Mouse (Mus musculus): Measurements from ENCODE around the gene Tada3. TPM values are rescaled to one million over a fixed set of nuclear protein-coding genes. Genes with fewer than 3 reads are reported as not detected.

Tada3 gene
- polyA plus RNA-seq, 1 experiment from 2014 or later, result 19.7 TPM

DNA sequence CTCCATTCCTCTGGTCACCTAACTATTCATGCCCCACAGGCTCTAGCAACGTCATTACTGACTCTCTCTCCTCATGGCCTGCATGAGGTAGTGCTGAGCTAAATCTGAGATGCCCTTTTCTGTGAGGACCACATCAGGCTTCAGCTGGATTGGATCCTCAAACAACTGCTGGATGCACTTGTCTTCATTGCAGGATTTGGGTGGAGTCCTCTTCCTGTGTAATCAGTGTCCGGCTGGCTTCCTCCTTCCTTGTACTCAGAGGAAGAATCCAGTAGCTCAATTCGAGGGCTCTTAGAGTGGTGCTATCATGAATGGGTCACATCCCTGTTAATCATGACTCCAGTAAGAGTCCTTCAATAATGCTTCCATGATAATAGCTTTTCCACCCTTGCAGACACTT lies 24.0 kb downstream of the Tada3 start:
- H3K4me3 ChIP-seq (ENCODE audit: low read depth, low read length), result no peak overlapping the region
- 59% methylated on average over 3 of the region's 3 CpGs for WGBS
- H3K9me3 ChIP-seq (ENCODE audit: control insufficient read depth), result no peaks in the 10 kb centered on the region
- H3K4me1 ChIP-seq (replicated peaks; ENCODE audit: control insufficient read depth, insufficient read depth, low read length), result no peaks in the 10 kb centered on the region
- no peak overlapping the region for H3K4me2 ChIP-seq (replicated peaks; ENCODE audit: low read depth)
- no peak overlapping the region for H3K27ac ChIP-seq (ENCODE audit: low read depth, low read length)
- H3K27me3 ChIP-seq (replicated peaks; ENCODE audit: control insufficient read depth, insufficient read depth, low read length), result no peaks in the 10 kb centered on the region
- no peaks in the 10 kb centered on the region for H3K36me3 ChIP-seq (ENCODE audit: control insufficient read depth, insufficient read depth)
- no peak for ATAC-seq
- H3K9ac ChIP-seq (ENCODE audit: low read depth, low read length), result no peak overlapping the region
- no peak for TF ChIP-seq CTCF (IDR thresholded peaks at IDR 0.05; ENCODE audit: low read depth)

DNA sequence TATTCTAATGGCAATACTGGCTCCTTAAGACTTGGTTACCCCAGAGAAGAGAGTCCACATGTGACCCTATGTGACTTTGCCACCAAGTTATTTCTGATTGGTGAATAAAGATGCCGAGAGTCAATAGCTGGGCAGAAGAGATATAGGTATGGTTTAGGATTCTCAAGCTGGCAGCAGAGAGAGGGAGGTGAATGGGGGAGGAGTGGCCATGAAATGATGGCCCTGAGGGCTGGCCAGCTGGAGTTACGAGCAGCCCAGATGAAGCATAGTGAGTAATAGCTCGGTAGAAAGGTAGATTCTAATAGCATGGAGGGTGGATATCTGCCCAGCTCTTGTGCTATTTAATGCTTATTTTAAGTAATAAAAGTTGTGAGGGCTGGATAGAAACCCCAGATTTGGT lies 24.9 kb downstream of the Tada3 start:
- H3K4me3 ChIP-seq (ENCODE audit: low read depth, low read length), result no peak overlapping the region
- H3K9ac ChIP-seq (ENCODE audit: low read depth, low read length), result no peak overlapping the region
- no peaks in the 10 kb centered on the region for H3K27me3 ChIP-seq (replicated peaks; ENCODE audit: control insufficient read depth, insufficient read depth, low read length)
- no peaks in the 10 kb centered on the region for H3K4me1 ChIP-seq (replicated peaks; ENCODE audit: control insufficient read depth, insufficient read depth, low read length)
- no peak overlapping the region for H3K4me2 ChIP-seq (replicated peaks; ENCODE audit: low read depth)
- H3K27ac ChIP-seq (ENCODE audit: low read depth, low read length), result no peak overlapping the region
- no peaks in the 10 kb centered on the region for H3K9me3 ChIP-seq (ENCODE audit: control insufficient read depth)
- no peaks in the 10 kb centered on the region for H3K36me3 ChIP-seq (ENCODE audit: control insufficient read depth, insufficient read depth)
- 76% methylated on average over 3 of the region's 3 CpGs for WGBS
- no peak for ATAC-seq
- no peak for TF ChIP-seq CTCF (IDR thresholded peaks at IDR 0.05; ENCODE audit: low read depth)

DNA sequence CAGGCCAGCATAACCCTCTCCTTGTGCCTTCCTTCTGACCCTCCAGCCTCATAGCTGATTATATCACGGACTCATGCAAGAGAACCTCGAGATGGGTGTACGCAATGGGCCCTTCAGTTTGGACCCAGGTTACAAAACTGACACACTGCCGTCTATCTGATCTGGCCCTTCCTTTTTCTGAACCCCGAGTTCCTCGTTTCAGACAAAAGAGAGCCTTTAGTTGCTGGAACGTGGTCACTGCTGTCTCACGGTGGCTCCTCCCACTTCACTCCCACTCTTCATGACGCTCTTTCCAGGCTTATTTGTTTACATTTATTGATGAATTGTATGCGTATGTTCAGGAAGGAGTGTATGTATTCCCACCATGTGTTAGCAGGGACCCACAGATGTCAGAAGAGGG lies 26.0 kb downstream of the Tada3 start:
- ATAC-seq, result no peak
- Histone ChIP-seq H3K9me3 (ENCODE audit: control insufficient read depth) (no peaks in the 10 kb centered on the region), H3K36me3 (ENCODE audit: control insufficient read depth, insufficient read depth) (no peaks in the 10 kb centered on the region), H3K27ac (ENCODE audit: low read depth, low read length) (no peak overlapping the region), H3K4me3 (ENCODE audit: low read depth, low read length) (no peak overlapping the region), H3K4me1 (replicated peaks; ENCODE audit: control insufficient read depth, insufficient read depth, low read length) (no peaks in the 10 kb centered on the region), H3K4me2 (replicated peaks; ENCODE audit: low read depth) (no peak overlapping the region), H3K27me3 (replicated peaks; ENCODE audit: control insufficient read depth, insufficient read depth, low read length) (no peaks in the 10 kb centered on the region), H3K9ac (ENCODE audit: low read depth, low read length) (no peak overlapping the region)
- 38% methylated on average over 10 of the region's 10 CpGs for WGBS
- no peak for TF ChIP-seq CTCF (IDR thresholded peaks at IDR 0.05; ENCODE audit: low read depth)

DNA sequence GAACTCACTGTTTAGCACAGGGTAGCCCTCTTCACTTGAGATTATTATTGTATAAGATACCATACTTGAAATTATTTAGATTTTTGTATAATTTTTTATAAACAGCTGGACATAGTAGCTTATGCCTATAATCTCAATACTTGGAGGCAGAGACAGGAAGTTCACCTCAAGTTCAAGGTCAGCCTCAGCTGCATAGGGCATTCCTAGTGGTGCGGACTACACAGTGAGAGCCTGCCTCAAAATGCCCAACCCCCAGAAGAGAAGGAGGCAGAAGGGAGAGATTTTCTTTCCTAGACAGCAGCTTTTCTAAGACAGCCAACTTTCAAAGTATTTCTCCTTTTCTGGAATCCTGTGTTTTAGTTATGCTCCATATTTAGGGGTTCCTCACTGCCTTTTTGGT lies 26.5 kb downstream of the Tada3 start:
- no peaks in the 10 kb centered on the region for H3K4me1 ChIP-seq (replicated peaks; ENCODE audit: control insufficient read depth, insufficient read depth, low read length)
- no peak for ATAC-seq
- no peaks in the 10 kb centered on the region for H3K36me3 ChIP-seq (ENCODE audit: control insufficient read depth, insufficient read depth)
- H3K27ac ChIP-seq (ENCODE audit: low read depth, low read length), result no peak overlapping the region
- TF ChIP-seq CTCF (IDR thresholded peaks at IDR 0.05; ENCODE audit: low read depth), result no peak
- no peaks in the 10 kb centered on the region for H3K9me3 ChIP-seq (ENCODE audit: control insufficient read depth)
- 75% methylated on average over 1 of the region's 1 CpGs for WGBS
- H3K27me3 ChIP-seq (replicated peaks; ENCODE audit: control insufficient read depth, insufficient read depth, low read length), result no peaks in the 10 kb centered on the region
- no peak overlapping the region for H3K4me3 ChIP-seq (ENCODE audit: low read depth, low read length)
- no peak overlapping the region for H3K9ac ChIP-seq (ENCODE audit: low read depth, low read length)
- no peak overlapping the region for H3K4me2 ChIP-seq (replicated peaks; ENCODE audit: low read depth)

DNA sequence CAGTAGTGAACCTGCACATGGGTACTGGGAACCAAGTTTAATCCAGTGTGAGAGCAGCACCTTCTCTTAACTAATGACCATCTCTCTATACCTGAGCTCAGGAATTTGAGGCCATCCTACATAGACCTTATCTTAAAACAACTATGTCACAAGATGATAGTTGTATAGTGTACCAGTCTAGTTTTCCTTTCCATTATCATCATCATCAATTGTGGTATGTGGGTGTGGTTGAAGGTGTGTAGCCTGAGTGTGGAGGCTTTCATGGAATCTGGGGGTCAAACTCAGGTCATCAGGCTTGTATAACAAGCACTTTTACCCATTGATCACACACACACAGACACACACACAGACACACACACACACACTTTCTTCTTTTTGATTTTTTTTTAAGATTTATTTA lies 27.1 kb downstream of the Tada3 start:
- no peak for TF ChIP-seq CTCF (IDR thresholded peaks at IDR 0.05; ENCODE audit: low read depth)
- H3K4me1 ChIP-seq (replicated peaks; ENCODE audit: control insufficient read depth, insufficient read depth, low read length), result no peaks in the 10 kb centered on the region
- no peak overlapping the region for H3K4me3 ChIP-seq (ENCODE audit: low read depth, low read length)
- H3K4me2 ChIP-seq (replicated peaks; ENCODE audit: low read depth), result no peak overlapping the region
- ATAC-seq, result peak; percentile 36; the same call in 1 of the 2 replicates
- no peak overlapping the region for H3K9ac ChIP-seq (ENCODE audit: low read depth, low read length)
- no peak overlapping the region for H3K27ac ChIP-seq (ENCODE audit: low read depth, low read length)
- no peaks in the 10 kb centered on the region for H3K9me3 ChIP-seq (ENCODE audit: control insufficient read depth)
- H3K27me3 ChIP-seq (replicated peaks; ENCODE audit: control insufficient read depth, insufficient read depth, low read length), result no peaks in the 10 kb centered on the region
- H3K36me3 ChIP-seq (ENCODE audit: control insufficient read depth, insufficient read depth), result no peaks in the 10 kb centered on the region

DNA sequence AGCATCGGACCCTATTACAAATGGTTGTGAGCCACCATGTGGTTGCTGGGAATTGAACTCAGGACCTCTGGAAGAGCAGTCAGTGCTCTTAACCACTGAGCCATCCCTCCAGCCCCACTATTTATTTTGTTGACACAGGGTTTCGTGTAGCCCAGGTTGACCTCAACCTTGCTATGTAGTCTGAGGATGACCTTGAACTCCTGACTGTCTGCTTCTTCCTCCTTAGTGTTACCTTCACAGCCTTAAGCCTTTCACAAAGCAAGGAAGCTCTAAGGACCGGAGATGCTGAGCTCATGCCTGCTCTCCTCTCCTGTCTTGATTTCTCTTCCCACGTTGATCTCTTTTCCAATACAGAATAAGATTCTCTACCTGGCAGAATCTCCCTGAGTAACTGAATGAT lies 30.8 kb downstream of the Tada3 start:
- WGBS, result 65% methylated on average over 4 of the region's 4 CpGs
- H3K9me3 ChIP-seq (ENCODE audit: control insufficient read depth), result no peaks in the 10 kb centered on the region
- no peak for TF ChIP-seq CTCF (IDR thresholded peaks at IDR 0.05; ENCODE audit: low read depth)

DNA sequence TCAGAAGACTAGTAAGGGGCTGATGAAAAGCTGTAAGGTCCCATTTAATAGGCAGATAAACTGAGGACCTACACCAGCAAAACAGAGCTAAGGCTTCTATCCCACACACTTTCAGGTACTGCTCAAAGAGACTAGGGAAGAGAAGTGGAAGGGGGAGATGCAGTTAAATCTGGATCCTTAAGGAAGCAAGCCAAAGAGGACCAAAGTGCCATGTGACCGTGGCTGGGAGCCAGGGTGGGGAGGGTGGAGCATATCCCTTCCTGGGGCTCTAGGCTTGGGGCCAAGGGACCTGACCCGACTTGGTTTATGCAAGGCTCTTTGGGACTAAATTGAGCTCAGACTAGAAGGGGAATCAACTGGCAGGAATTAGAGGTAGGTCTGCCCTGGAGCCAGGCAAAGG lies 33.4 kb downstream of the Tada3 start:
- H3K4me1 ChIP-seq (replicated peaks; ENCODE audit: control insufficient read depth, insufficient read depth, low read length), result no peaks in the 10 kb centered on the region
- H3K36me3 ChIP-seq (ENCODE audit: control insufficient read depth, insufficient read depth), result peaks cover 7% of the 10 kb centered on the region; the same call in 1 of the 2 replicates
- no peak overlapping the region for H3K4me3 ChIP-seq (ENCODE audit: low read depth, low read length)
- no peak overlapping the region for H3K9ac ChIP-seq (ENCODE audit: low read depth, low read length)
- no peaks in the 10 kb centered on the region for H3K27me3 ChIP-seq (replicated peaks; ENCODE audit: control insufficient read depth, insufficient read depth, low read length)
- H3K27ac ChIP-seq (ENCODE audit: low read depth, low read length), result no peak overlapping the region
- no peaks in the 10 kb centered on the region for H3K9me3 ChIP-seq (ENCODE audit: control insufficient read depth)
- 19% methylated on average over 2 of the region's 2 CpGs for WGBS
- no peak for TF ChIP-seq CTCF (IDR thresholded peaks at IDR 0.05; ENCODE audit: low read depth)
- no peak for ATAC-seq
- H3K4me2 ChIP-seq (replicated peaks; ENCODE audit: low read depth), result peak overlapping the region; percentile 75

More for the DNA sequence above, 30.8 kb downstream of the Tada3 start:
- Histone ChIP-seq H3K36me3 (ENCODE audit: control insufficient read depth, insufficient read depth) (no peaks in the 10 kb centered on the region), H3K9ac (ENCODE audit: low read depth, low read length) (no peak overlapping the region), H3K27ac (ENCODE audit: low read depth, low read length) (no peak overlapping the region), H3K27me3 (replicated peaks; ENCODE audit: control insufficient read depth, insufficient read depth, low read length) (no peaks in the 10 kb centered on the region), H3K4me3 (ENCODE audit: low read depth, low read length) (no peak overlapping the region), H3K4me2 (replicated peaks; ENCODE audit: low read depth) (no peak overlapping the region), H3K4me1 (replicated peaks; ENCODE audit: control insufficient read depth, insufficient read depth, low read length) (no peaks in the 10 kb centered on the region)
- ATAC-seq, result no peak

Data from intestine, postnatal 0 days (tissue).